Mouse (Mus musculus) stomach, adult 2 months (tissue): ENCODE measurements around the gene Raver2. TPM values are rescaled to one million over a fixed set of nuclear protein-coding genes. Genes with fewer than 3 reads are reported as not detected.

Experiments used
- polyA plus RNA-seq: library from polyadenylated mRNA; depleted of rRNA; stranded (reverse); fragments of >200 nt; gene quantifications from 2 replicates; pipeline ENCODE4 v1.2.3, GENCODE M21; 2012; rRNA removed

The Raver2 gene
- 1.0 and 1.2 TPM in 2 replicates for polyA plus RNA-seq

GRCm38 (mm10) chr4:101068786-101069153, at the start of gene Raver2:
TSS of gene Raver2 (plus strand) at chr4:101068983.

GRCm38 (mm10) chr4:101020596-101020995, 48.2 kb upstream of the Raver2 start, which contains the start of gene Gm10577:
TSS of gene Gm10577 (minus strand) at chr4:101020696.

Other genes with a start within 250 kb of the Raver2 start
- gene Gm10577, start 48.3 kb upstream of the Raver2 start, polyA plus RNA-seq = not detected in 2 replicates
- gene Jak1, start 196.3 kb downstream of the Raver2 start, polyA plus RNA-seq = 10.3 and 11.7 TPM in 2 replicates